Mouse (Mus musculus): ENCODE measurements around the gene Zfp467. TPM values are rescaled to one million over a fixed set of nuclear protein-coding genes. Genes with fewer than 3 reads are reported as not detected.

Zfp467 gene
- polyA plus RNA-seq, 1 experiment: 9.0 TPM

- H3K4me1 ChIP-seq (ENCODE audit: control insufficient read depth, insufficient read depth, low read length): no peaks in the 10 kb centered on the region
- no peak overlapping the region for H3K27ac ChIP-seq (ENCODE audit: control insufficient read depth, insufficient read depth, low read depth, low read length, poor library complexity)
- no peak overlapping the region for H3K4me3 ChIP-seq (replicated peaks; ENCODE audit: control insufficient read depth, low read depth, low read length)
- 89% methylated on average over 35 of the region's 35 CpGs for WGBS
- no peak for TF ChIP-seq POLR2A (IDR thresholded peaks at IDR 0.05; ENCODE audit: borderline replicate concordance, control insufficient read depth, low read depth, low read length)
- TF ChIP-seq CTCF (IDR thresholded peaks at IDR 0.05; ENCODE audit: control insufficient read depth, insufficient read depth, low read length): no peak
These were observed 7.8 kb downstream of the Zfp467 start for GRCm38 (mm10) chr6:48437679-48438376.

DNA sequence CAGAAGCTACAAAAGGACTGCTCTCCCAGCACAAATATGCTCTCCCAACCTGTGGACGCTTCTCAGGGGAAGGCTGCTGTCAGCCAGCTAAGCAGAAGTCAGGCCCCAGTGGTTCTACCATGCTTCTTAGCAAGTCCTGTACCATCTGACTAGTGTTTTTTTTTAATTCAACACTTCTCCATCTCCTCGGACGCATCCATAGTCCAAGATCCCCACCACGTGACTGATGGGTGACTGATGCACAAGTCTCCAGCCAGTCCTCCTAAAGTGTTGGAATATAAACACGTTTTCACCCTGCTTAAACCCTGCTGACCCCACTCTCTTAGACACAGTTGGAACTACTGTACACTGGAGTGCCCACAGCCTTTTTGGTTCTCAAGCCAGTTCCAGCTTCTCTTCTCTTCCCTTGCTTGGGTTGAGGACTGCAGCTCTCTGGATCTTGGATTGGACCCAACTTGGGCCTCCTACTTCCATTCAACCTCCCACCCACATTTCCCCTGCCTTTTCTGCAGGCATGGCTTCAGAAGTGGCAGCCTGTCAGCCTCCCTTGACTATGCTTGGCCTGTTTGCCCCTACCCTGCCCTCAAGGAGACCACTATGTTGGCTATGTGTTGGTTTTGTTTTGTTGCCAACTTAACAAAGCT lies 9.8 kb downstream of the Zfp467 start:
- TF ChIP-seq POLR2A (IDR thresholded peaks at IDR 0.05; ENCODE audit: borderline replicate concordance, control insufficient read depth, low read depth, low read length) (no peak), CTCF (IDR thresholded peaks at IDR 0.05; ENCODE audit: control insufficient read depth, insufficient read depth, low read length) (no peak)
- Histone ChIP-seq H3K27ac (ENCODE audit: control insufficient read depth, insufficient read depth, low read depth, low read length, poor library complexity) (no peak overlapping the region), H3K4me3 (replicated peaks; ENCODE audit: control insufficient read depth, low read depth, low read length) (no peak overlapping the region), H3K4me1 (ENCODE audit: control insufficient read depth, insufficient read depth, low read length) (no peaks in the 10 kb centered on the region)
- WGBS: 75% methylated on average over 5 of the region's 5 CpGs

DNA sequence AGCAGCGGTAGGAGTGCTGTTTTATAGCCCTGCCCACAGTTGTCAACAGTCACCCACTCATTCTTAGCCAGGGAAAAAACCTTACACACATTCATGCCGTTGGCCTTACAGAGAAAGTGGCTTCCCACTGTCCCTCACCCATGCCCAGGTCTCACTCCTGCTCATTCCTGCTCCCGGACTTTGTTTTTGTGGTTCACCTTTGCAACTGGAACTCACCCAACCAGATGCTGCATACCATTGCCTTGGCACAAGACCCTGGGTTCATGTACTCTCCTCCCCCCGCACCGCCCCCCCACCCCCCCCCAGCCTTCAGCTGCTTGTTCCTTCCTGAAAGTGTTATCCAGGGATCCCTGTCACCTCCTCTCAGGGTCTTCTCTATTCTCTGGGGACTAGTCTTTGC lies 10.5 kb downstream of the Zfp467 start:
- no peak for TF ChIP-seq CTCF (IDR thresholded peaks at IDR 0.05; ENCODE audit: control insufficient read depth, insufficient read depth, low read length)
- no peak for TF ChIP-seq POLR2A (IDR thresholded peaks at IDR 0.05; ENCODE audit: borderline replicate concordance, control insufficient read depth, low read depth, low read length)
- H3K4me3 ChIP-seq (replicated peaks; ENCODE audit: control insufficient read depth, low read depth, low read length): no peak overlapping the region
- H3K27ac ChIP-seq (ENCODE audit: control insufficient read depth, insufficient read depth, low read depth, low read length, poor library complexity): no peak overlapping the region
- 50% methylated on average over 5 of the region's 5 CpGs for WGBS
- no peaks in the 10 kb centered on the region for H3K4me1 ChIP-seq (ENCODE audit: control insufficient read depth, insufficient read depth, low read length)

DNA sequence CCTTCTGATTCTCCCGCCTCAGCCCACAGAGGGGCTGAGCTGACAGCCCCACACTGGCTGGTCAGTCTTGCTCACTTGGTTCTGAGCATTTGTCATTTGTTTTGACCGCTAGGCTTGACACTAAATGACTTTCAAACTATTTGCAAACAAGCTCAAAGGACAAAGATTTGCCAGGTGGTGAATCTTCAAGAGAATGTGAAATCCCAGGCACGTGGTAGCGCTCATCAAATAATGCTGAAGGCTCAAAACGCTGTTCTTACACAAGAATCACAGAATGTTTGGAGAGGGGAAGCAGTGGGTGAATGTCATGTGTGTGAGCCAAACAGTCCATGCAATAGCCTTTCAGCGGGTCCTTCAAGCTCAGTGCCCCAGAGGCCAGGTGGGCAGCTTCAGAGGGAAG lies 11.0 kb downstream of the Zfp467 start:
- TF ChIP-seq CTCF (IDR thresholded peaks at IDR 0.05; ENCODE audit: control insufficient read depth, insufficient read depth, low read length) (no peak), POLR2A (IDR thresholded peaks at IDR 0.05; ENCODE audit: borderline replicate concordance, control insufficient read depth, low read depth, low read length) (no peak)
- H3K27ac ChIP-seq (ENCODE audit: control insufficient read depth, insufficient read depth, low read depth, low read length, poor library complexity): no peak overlapping the region
- H3K4me1 ChIP-seq (ENCODE audit: control insufficient read depth, insufficient read depth, low read length): no peaks in the 10 kb centered on the region
- no peak overlapping the region for H3K4me3 ChIP-seq (replicated peaks; ENCODE audit: control insufficient read depth, low read depth, low read length)
- WGBS: 62% methylated on average over 6 of the region's 6 CpGs

DNA sequence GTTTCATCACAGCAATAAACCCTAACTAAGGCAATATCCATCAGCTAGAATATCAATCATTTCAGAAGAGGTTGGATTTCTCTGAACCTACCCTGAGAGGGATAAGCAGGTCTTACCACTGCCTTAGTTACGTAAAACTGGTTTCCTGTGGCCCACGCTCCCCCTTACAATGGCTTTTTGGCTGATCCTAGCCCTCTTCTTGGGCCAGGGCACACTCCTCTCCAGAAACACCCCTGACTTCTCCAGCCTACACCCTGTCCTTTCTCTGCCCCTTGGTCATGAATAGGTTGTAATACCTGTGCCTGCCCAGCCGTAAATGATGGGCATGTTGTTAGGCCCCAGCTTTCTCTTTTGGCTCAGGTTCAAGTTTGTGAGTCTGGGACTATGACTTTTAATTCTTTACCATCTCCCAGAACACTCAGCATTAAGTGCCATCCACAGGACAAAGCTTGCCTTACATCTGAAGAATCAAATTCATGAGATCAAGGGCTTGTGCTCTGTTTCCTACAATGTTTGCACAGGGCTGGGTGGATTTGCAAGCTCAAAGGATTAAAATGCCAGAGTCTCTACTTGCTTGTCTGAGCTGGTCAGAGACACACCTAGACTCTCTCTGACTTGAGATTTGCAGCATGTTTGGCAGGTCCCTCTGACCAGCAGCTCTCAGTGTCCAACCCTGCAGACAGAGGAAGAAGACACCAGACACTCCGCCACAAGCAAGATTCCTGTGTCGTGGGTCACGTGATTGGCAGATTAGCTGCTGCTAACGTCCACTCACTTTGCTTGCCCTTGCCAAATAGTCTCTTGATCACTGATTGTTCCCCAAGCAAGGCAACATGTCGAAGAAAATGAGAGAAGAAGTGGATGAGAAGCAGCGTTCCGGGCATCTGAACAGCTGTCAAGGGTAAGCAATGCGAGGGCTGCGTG lies 12.5 kb downstream of the Zfp467 start:
- Histone ChIP-seq H3K4me3 (replicated peaks; ENCODE audit: control insufficient read depth, low read depth, low read length) (no peak overlapping the region), H3K4me1 (ENCODE audit: control insufficient read depth, insufficient read depth, low read length) (no peaks in the 10 kb centered on the region), H3K27ac (ENCODE audit: control insufficient read depth, insufficient read depth, low read depth, low read length, poor library complexity) (no peak overlapping the region)
- WGBS: 44% methylated on average over 12 of the region's 12 CpGs
- no peak for TF ChIP-seq POLR2A (IDR thresholded peaks at IDR 0.05; ENCODE audit: borderline replicate concordance, control insufficient read depth, low read depth, low read length)
- no peak for TF ChIP-seq CTCF (IDR thresholded peaks at IDR 0.05; ENCODE audit: control insufficient read depth, insufficient read depth, low read length)

GRCm38 (mm10) chr6:48430748-48431147 lies 14.9 kb downstream of the Zfp467 start:
- 67% methylated on average over 5 of the region's 5 CpGs for WGBS
- Histone ChIP-seq H3K4me3 (replicated peaks; ENCODE audit: control insufficient read depth, low read depth, low read length) (no peak overlapping the region), H3K27ac (ENCODE audit: control insufficient read depth, insufficient read depth, low read depth, low read length, poor library complexity) (no peak overlapping the region), H3K4me1 (ENCODE audit: control insufficient read depth, insufficient read depth, low read length) (no peaks in the 10 kb centered on the region)
- TF ChIP-seq CTCF (IDR thresholded peaks at IDR 0.05; ENCODE audit: control insufficient read depth, insufficient read depth, low read length) (no peak), POLR2A (IDR thresholded peaks at IDR 0.05; ENCODE audit: borderline replicate concordance, control insufficient read depth, low read depth, low read length) (no peak)

DNA sequence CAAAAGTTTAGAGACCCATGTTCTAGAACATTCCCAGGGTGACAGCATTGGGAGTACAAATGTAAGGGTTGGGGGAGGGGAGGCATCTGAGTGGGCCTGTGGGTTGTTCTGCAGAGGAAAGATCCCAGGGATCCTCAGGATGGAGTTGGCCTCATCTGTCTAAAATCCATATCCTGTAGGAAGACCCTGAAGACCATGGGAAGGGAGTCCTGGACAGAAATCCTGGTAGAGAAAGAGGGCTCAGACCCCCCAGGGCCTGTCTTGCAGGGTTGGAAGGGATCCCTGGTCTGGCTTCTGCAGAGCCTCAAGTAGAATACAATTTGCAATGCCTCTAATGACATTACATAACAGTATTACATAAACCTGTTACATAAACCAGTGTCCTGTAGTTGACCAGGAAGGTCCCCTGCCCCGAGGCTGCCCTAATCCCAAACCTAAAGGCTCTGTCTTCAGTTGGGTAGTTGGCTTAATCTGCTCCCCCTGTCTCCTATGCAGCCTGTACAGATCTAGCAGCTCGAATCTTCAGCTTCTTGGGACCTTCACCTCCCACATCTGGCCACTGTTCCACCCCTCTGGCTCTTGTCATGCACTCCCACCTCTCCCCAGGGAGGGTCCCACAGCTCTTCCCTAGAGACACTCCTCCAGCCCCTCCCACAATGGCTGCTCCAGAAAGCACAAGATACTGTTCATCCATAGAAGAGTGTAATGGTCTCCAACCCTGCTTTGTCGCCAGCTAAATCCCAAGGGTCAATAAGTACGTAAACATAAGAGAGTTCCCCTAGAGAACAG lies 16.7 kb downstream of the Zfp467 start:
- no peak for TF ChIP-seq POLR2A (IDR thresholded peaks at IDR 0.05; ENCODE audit: borderline replicate concordance, control insufficient read depth, low read depth, low read length)
- TF ChIP-seq CTCF (IDR thresholded peaks at IDR 0.05; ENCODE audit: control insufficient read depth, insufficient read depth, low read length): no peak
- Histone ChIP-seq H3K4me1 (ENCODE audit: control insufficient read depth, insufficient read depth, low read length) (no peaks in the 10 kb centered on the region), H3K27ac (ENCODE audit: control insufficient read depth, insufficient read depth, low read depth, low read length, poor library complexity) (no peak overlapping the region), H3K4me3 (replicated peaks; ENCODE audit: control insufficient read depth, low read depth, low read length) (no peak overlapping the region)
- 43% methylated on average over 4 of the region's 4 CpGs for WGBS
